Mouse (Mus musculus) stomach, embryonic 14.5 days (tissue): Measurements from ENCODE around the gene Birc6. TPM values are rescaled to one million over a fixed set of nuclear protein-coding genes. Genes with fewer than 3 reads are reported as not detected.

Experiments
- ATAC-seq: fragments of 200-750 bp; cut with Nextera tagmentation; 2 replicates; pipeline ENCODE4 v1.8.0; 2017; ENCODE audit warnings: low read depth, moderate TSS enrichment; ENCODE audit not compliant: insufficient number of reproducible peaks, insufficient read depth, low FRiP score
- H3K27ac ChIP-seq: fragments of 300-500 bp; sonication (generic); 2 replicates; pipeline ENCODE4 v1.5.1; 2014; ENCODE audit warnings: mild to moderate bottlenecking, low read length, moderate library complexity, mixed read lengths
- H3K27me3 ChIP-seq: fragments of 300-500 bp; sonication (generic); 2 replicates; pipeline ENCODE4 v1.6.1; 2014; ENCODE audit warnings: low read length, control low read depth, mixed read lengths; ENCODE audit not compliant: control insufficient read depth, insufficient read depth
- H3K36me3 ChIP-seq: fragments of 300-500 bp; sonication (generic); 2 replicates; pipeline ENCODE4 v1.6.1; 2014; ENCODE audit warnings: mild to moderate bottlenecking, control low read depth, low read length, moderate library complexity, mixed read lengths; ENCODE audit not compliant: control insufficient read depth, insufficient read depth
- H3K4me1 ChIP-seq: fragments of 300-500 bp; sonication (generic); 2 replicates; pipeline ENCODE4 v1.6.1; 2014; ENCODE audit warnings: low read length, control low read depth, mixed read lengths; ENCODE audit not compliant: control insufficient read depth, insufficient read depth
- H3K4me2 ChIP-seq: fragments of 300-500 bp; sonication (generic); replicated peaks from 2 replicates; pipeline ENCODE4 v1.6.1; 2014; ENCODE audit warnings: low read depth, low read length, control low read depth
- H3K4me3 ChIP-seq: fragments of 300-500 bp; sonication (generic); 2 replicates; pipeline ENCODE4 v1.5.1; 2014; ENCODE audit warnings: low read depth, low read length, control low read depth
- H3K9ac ChIP-seq: fragments of 300-500 bp; sonication (generic); replicated peaks from 2 replicates; pipeline ENCODE4 v1.6.1; 2014; ENCODE audit warnings: low read depth, mild to moderate bottlenecking, control low read depth, low read length, moderate library complexity, mixed read lengths
- H3K9me3 ChIP-seq: fragments of 300-500 bp; sonication (generic); 2 replicates; pipeline ENCODE4 v1.6.1; 2016; ENCODE audit warnings: low read depth, low read length, control low read depth; ENCODE audit not compliant: control insufficient read depth
- WGBS: fragments of 180-500 bp; shearing (Covaris S2); extraction: QIAGEN DNeasy Blood & Tissue Kit; methylation state at CpG from one replicate; pipeline ENCODE4 v1.1.7; 2014; 5-methylcytosine and 5-hydroxymethylcytosine counted together
- polyA plus RNA-seq: library from polyadenylated mRNA; unstranded; fragments of >200 nt; fragmentation: Nextera tagmentation; extraction: Ambion mirVana; gene quantifications from 2 replicates; pipeline ENCODE4 v1.2.1, GENCODE M21; 2014

Gene Birc6
- polyA plus RNA-seq, 1 experiment from 2014 or later, result 130 TPM

DNA sequence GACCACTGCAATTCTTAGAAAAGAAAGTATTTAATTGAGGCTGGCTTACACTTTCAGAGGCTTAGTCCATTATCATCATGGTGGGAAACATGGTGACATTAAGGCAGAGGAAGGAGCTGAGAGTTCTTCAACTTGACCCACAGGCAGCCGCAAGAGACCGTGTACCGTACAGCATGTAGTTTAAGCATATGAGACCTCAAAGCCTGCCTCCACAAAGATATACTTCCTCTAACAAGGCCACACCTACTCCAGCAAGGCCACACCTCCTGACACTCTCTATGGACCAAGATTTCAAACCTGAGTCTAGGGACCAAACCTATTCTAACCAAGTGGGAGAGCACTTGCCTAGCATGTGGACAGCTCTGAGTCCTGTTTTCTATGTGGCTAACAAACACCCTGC is 19.5 kb upstream of the Birc6 start:
- no peak overlapping the region for H3K27ac ChIP-seq
- WGBS, result 86% methylated on average over 3 of the region's 3 CpGs
- no peak overlapping the region for H3K4me2 ChIP-seq
- ATAC-seq, result no peak
- no peaks in the 10 kb centered on the region for H3K4me1 ChIP-seq
- no peaks in the 10 kb centered on the region for H3K9me3 ChIP-seq
- H3K27me3 ChIP-seq, result no peaks in the 10 kb centered on the region
- H3K9ac ChIP-seq, result no peak overlapping the region
- H3K36me3 ChIP-seq, result no peaks in the 10 kb centered on the region
- H3K4me3 ChIP-seq, result no peak overlapping the region

DNA sequence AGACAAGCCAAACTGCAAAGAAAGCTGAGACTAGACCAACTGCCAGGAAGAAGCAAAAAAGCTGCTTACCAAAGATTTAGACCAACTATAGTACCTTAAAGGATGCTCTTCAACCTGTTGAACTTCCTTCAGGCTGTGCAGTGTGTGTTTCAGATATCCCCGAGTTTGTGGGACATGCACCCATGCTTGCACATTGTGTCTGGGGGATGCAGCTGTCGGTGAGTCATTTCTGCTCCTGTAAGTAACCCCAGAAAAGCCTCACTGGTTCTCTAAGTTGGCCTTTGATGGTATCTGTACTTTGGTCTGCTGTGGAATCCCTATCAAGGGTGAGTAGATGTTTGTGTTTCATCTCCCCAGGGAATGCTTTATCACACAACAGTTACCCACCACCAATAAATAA is 15.8 kb upstream of the Birc6 start:
- no peak overlapping the region for H3K4me2 ChIP-seq
- ATAC-seq, result no peak
- H3K36me3 ChIP-seq, result no peaks in the 10 kb centered on the region
- H3K4me3 ChIP-seq, result no peak overlapping the region
- WGBS, result 76% methylated on average over 2 of the region's 2 CpGs
- H3K9me3 ChIP-seq, result no peaks in the 10 kb centered on the region
- H3K4me1 ChIP-seq, result no peaks in the 10 kb centered on the region
- H3K27me3 ChIP-seq, result no peaks in the 10 kb centered on the region
- no peak overlapping the region for H3K9ac ChIP-seq
- no peak overlapping the region for H3K27ac ChIP-seq

DNA sequence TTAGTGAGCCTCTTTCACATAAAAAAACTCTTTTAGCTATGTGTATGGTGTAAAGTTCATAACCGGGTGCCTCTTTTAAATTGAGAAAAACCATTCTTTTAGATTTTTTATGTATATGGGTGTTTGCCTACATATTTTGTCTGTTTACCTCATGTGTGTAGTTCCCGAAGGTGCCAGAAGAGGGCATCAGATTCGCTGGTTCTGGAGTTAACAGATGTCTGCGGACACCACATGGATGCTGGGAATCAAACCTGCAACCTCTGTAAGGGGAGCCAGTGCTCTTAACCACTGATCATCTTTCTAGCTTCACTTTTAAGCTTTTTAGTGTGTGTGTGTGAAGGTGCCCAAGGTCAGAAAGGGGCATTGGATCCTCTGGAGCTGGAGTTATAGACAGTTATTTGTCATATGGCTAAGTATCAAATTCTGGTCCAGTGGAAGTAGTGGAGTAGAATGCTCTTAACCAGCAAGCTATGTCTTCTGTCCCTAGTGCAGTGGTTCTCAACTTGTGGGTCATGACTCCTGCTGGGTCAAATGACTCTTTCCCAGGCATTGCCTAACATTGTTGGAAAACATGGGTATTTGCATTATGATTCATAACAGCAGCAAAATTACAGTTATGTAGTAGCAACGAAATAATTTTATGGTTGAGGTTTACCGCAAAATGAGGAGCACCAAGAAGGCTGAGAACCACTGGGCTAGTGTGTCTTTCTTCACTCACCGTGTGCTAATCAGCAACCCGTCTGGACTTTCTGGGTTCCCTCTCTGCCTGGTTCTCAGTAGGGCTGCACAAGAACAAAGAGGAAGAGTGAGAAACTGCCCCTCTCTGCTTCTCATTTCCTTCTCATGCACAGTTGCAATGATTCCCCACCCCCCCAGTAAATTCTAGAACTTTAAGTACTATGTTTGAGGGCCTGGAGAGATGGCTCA is 5.0 kb upstream of the Birc6 start:
- ATAC-seq, result no peak
- H3K27me3 ChIP-seq, result no peaks in the 10 kb centered on the region
- no peak overlapping the region for H3K9ac ChIP-seq
- no peak overlapping the region for H3K4me2 ChIP-seq
- H3K4me1 ChIP-seq, result peaks cover 4% of the 10 kb centered on the region; the same call in 1 of the 2 replicates
- H3K27ac ChIP-seq, result no peak overlapping the region
- no peak overlapping the region for H3K4me3 ChIP-seq
- H3K36me3 ChIP-seq, result no peaks in the 10 kb centered on the region
- 83% methylated on average over 8 of the region's 8 CpGs for WGBS
- H3K9me3 ChIP-seq, result no peaks in the 10 kb centered on the region

DNA sequence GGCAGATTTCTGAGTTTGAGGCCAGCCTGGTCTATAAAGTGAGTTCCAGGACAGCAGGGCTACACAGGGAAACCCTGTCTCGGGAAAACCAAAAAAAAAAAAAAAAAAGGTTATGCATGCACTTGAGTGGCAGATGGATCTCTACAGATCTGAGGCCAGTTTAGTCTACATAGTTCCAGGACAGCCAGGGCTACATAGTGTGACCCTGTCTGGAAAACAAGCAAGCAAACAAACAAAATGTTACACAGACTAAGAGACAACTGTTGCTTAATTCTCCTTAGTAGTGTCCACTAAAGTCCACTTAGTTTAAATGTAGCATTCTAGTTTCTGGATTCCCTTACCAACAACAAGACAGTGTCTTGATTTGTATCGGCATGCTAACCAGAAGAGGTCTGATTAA is 2.0 kb upstream of the Birc6 start:
- Histone ChIP-seq H3K36me3 (no peaks in the 10 kb centered on the region), H3K9me3 (no peaks in the 10 kb centered on the region), H3K27me3 (no peaks in the 10 kb centered on the region), H3K9ac (no peak overlapping the region), H3K4me3 (no peak overlapping the region), H3K27ac (no peak overlapping the region), H3K4me1 (peaks cover 10% of the 10 kb centered on the region), H3K4me2 (no peak overlapping the region)
- WGBS, result 97% methylated on average over 2 of the region's 2 CpGs
- no peak for ATAC-seq

DNA sequence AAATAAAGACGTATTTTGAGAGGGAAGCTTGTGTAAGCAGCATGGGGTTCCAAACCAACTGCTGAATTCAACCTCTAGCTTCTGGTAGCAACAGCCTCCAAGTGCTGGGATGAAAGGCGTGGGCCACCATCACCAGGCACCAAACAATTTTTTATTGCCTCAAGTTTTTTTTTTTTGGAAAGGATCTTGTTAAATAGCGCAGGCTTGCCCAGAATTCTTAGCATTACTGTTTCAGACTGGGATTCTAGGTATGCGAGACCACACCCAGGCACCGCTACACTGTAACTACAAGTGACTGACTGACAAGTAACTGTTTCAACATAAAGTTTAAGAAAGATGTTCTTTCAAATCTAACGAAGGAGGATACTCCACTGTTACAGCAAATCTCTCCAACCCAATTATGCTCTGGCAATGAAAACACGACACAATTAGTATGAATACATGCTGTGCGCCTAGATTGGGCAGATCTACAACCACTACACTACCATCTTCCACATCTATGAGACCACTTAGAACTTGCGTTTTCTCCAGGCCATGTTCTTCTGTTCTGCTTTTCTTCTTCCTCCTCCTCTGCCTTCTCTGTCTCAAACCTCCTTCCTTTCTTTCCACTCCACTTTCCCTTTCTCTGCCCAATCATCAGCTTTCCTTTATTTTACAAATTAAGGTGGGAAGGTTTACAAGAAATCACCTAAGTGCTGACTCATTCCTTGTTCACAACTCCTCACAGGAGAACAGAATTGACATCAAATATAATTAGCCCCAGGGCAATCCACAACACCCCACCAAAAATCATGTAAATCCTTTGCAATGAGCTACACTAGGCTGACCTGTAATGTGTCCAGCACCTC is 1.1 kb upstream of the Birc6 start:
- 86% methylated on average over 9 of the region's 9 CpGs for WGBS

DNA sequence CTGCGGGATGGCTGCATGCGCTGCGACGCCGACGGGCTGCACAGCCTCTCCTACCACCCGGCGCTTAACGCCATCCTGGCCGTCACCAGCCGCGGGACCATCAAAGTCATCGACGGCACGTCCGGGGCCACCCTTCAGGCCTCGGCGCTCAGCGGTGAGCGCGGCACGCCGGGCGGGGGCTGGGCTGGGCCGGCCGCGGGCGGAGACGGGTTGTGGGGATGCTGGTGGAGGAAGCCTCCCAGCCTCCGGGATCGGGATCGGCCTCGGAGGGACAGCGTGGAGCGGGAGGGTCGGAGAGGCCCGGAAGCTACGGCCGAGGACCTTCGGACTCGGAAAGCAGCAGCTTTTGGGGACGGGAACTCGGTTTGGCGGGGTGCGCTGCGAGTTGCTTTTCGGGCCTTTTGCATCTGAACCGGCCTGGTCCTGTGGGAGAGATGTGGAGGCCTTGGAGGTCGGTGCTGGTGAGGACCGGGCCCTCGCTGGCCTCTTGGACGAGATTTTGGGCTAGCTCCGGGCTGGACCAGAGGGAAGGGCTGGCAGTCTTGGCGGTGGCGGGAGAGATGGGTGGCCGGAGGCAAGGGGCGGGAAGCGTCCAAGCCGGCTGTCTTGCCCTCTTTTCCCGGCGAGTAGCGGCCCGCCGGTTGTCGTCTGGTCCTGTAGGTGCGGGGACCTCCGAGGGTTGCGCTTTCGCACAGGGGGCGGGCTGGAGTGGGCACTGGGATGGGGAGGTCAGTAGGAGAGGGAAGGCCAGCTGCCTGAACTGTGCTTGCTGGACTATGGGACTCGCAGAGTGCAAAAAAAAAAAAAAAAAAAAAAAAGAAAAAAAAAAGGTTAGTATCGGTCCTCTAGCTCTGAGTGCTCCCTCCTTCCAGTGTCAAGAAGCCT is 795 bp downstream of the Birc6 start:
- Histone ChIP-seq H3K36me3 (no peaks in the 10 kb centered on the region), H3K4me1 (peaks cover 10% of the 10 kb centered on the region), H3K4me3 (peak overlapping the region; percentile 92), H3K9ac (peak overlapping the region; percentile 92), H3K27ac (peak overlapping the region; percentile 99), H3K4me2 (peak overlapping the region; percentile 68), H3K9me3 (no peaks in the 10 kb centered on the region), H3K27me3 (no peaks in the 10 kb centered on the region)
- ATAC-seq, result peak; percentile 42
- WGBS, result under 1% methylated on average over 68 of the region's 72 CpGs

More for the DNA sequence above, 1.1 kb upstream of the Birc6 start:
- Histone ChIP-seq H3K4me3 (peak overlapping the region; percentile 36), H3K4me2 (peak overlapping the region; percentile 50), H3K9ac (peak overlapping the region; percentile 42; the same call in 1 of the 2 replicates), H3K27me3 (no peaks in the 10 kb centered on the region), H3K9me3 (no peaks in the 10 kb centered on the region), H3K27ac (peak overlapping the region; percentile 99), H3K36me3 (no peaks in the 10 kb centered on the region), H3K4me1 (peaks cover 10% of the 10 kb centered on the region)
- ATAC-seq, result no peak

DNA sequence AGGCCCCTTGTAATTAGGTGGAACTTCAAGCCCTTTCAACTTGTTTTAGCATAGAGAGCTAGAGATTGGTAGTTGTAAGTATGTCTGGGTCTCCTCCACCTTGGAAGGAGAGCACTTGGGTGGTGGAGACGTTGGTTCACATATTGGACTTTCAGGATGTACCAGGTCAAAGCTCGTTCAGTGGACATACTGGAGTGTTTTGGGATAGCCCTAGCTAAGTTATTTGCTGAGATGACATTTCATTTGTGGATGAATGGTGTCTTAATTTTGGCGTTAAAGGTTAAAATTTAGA is 1.4 kb downstream of the Birc6 start:
- ATAC-seq, result no peak
- H3K27ac ChIP-seq, result peak overlapping the region; percentile 99
- WGBS, result 9% methylated on average over 3 of the region's 3 CpGs
- no peaks in the 10 kb centered on the region for H3K9me3 ChIP-seq
- no peaks in the 10 kb centered on the region for H3K36me3 ChIP-seq
- no peaks in the 10 kb centered on the region for H3K27me3 ChIP-seq
- peaks cover 10% of the 10 kb centered on the region for H3K4me1 ChIP-seq
- H3K9ac ChIP-seq, result peak overlapping the region; percentile 92
- H3K4me2 ChIP-seq, result peak overlapping the region; percentile 68
- H3K4me3 ChIP-seq, result peak overlapping the region; percentile 92

DNA sequence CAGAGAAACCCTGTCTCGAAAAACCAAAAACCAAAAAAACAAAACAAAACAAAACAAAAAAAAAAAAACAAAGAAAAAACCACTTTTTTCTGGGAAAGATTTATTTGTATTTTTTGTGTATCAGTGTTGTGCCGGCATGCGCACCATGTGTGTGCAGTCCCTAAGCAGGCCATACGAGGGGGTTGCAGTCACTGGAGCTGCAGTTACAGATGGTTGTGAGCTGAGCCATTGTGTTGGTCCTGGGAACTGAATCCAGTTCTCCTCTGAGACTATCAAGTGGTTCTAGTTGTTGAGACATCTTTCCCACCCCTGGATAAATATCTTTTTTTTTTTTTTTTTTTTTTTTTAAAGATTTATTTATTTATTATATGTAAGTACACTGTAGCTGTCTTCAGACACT is 6.9 kb downstream of the Birc6 start:
- Histone ChIP-seq H3K4me3 (no peak overlapping the region), H3K9ac (no peak overlapping the region), H3K4me2 (no peak overlapping the region), H3K9me3 (no peaks in the 10 kb centered on the region), H3K4me1 (peaks cover 4% of the 10 kb centered on the region; the same call in 1 of the 2 replicates), H3K36me3 (no peaks in the 10 kb centered on the region), H3K27me3 (no peaks in the 10 kb centered on the region), H3K27ac (no peak overlapping the region)
- no peak for ATAC-seq
- 95% methylated on average over 4 of the region's 4 CpGs for WGBS
